ENCODE assay signal across 24 mouse cellular contexts in genomic region chr9:61173548-61173947, GRCm38 (mm10).
DNase-seq lines count a peak whose midpoint lies in the region; ATAC-seq and TF ChIP-seq lines count a peak whose summit lies in the region.
"Had no signal": no experiment of that assay in that cellular context is flagged by ENCODE, and none has a peak within 500 bp of the region (broad histone marks: within the 10 kb centered on the region; RNA-seq: fewer than 3 reads in every experiment).

No protein-coding gene starts in this region.

- TF ChIP-seq EP300 in lung, postnatal 0 days (IDR thresholded peaks at IDR 0.05) = no peak

- H3K4me1 ChIP-seq in hindbrain, embryonic 12.5 days = peaks cover 6% of the 10 kb centered on the region
- no peaks in the 10 kb centered on the region for H3K4me1 ChIP-seq in hindbrain, embryonic 11.5 days (replicated peaks; ENCODE audit: control insufficient read depth, insufficient read depth, low read length)
- H3K4me1 ChIP-seq in lung, postnatal 0 days (ENCODE audit: insufficient read depth, low read depth, low read length) = no peaks in the 10 kb centered on the region
- H3K4me1 ChIP-seq in midbrain, embryonic 11.5 days (ENCODE audit: control insufficient read depth, insufficient read depth, low read length) = no peaks in the 10 kb centered on the region
- 0 out of 2 replicates have a peak, but pooled peaks cover 2% of the 10 kb centered on the region for H3K4me1 ChIP-seq in midbrain, embryonic 16.5 days (ENCODE audit: control insufficient read depth, insufficient read depth, low read length)
- H3K4me1 ChIP-seq: embryonic facial prominence, embryonic 12.5 days; forebrain, embryonic 15.5 days had no signal

- H3K27me3 ChIP-seq in hindbrain, embryonic 12.5 days = peaks cover 8% of the 10 kb centered on the region; the same call in 1 of the 2 replicates
- no peaks in the 10 kb centered on the region for H3K27me3 ChIP-seq in hindbrain, embryonic 11.5 days (ENCODE audit: control insufficient read depth, insufficient read depth, low read length)
- H3K27me3 ChIP-seq in lung, postnatal 0 days (replicated peaks; ENCODE audit: insufficient read depth, low read length) = 0 out of 2 replicates have a peak, but pooled peaks cover 3% of the 10 kb centered on the region
- no peaks in the 10 kb centered on the region for H3K27me3 ChIP-seq in midbrain, embryonic 11.5 days (ENCODE audit: control insufficient read depth, insufficient read depth, low read length)
- no peaks in the 10 kb centered on the region; the same call in 1 of the 2 replicates for H3K27me3 ChIP-seq in midbrain, embryonic 16.5 days (ENCODE audit: control insufficient read depth, insufficient read depth, low read depth, low read length)
- H3K27me3 ChIP-seq: CH12.LX; forebrain, embryonic 15.5 days had no signal

- no peak overlapping the region for H3K9ac ChIP-seq in hindbrain, embryonic 12.5 days
- no peak overlapping the region for H3K9ac ChIP-seq in hindbrain, embryonic 11.5 days (ENCODE audit: low read depth, low read length)
- no peak overlapping the region for H3K9ac ChIP-seq in lung, postnatal 0 days (replicated peaks; ENCODE audit: low read depth)
- H3K9ac ChIP-seq in midbrain, embryonic 11.5 days (ENCODE audit: low read length) = no peak overlapping the region
- no peak overlapping the region for H3K9ac ChIP-seq in midbrain, embryonic 16.5 days (ENCODE audit: low read depth, low read length)
- H3K9ac ChIP-seq: embryonic facial prominence, embryonic 12.5 days; forebrain, embryonic 13.5 days; forebrain, embryonic 15.5 days had no signal

- DNase-seq in hindbrain, embryonic 11.5 days (ENCODE audit: low spot score) = no peak
- peak; percentile 13 for DNase-seq in lung, postnatal 0 days (ENCODE audit: low spot score)
- no peak for DNase-seq in lung, postnatal 10 days
- peak; percentile 77 for DNase-seq in midbrain, embryonic 11.5 days (ENCODE audit: low spot score, missing footprints)
- DNase-seq: adrenal gland, adult 8-10 months; adrenal gland, postnatal 14 days; adrenal gland, postnatal 36 days; B cell, adult 2 months; cerebellum, adult 11-12 months; cerebellum, adult 2 months; cerebellum, adult 9-10 months; cerebellum, postnatal 10 days; cerebellum, postnatal 25 days had no signal

- no peak overlapping the region for H3K4me3 ChIP-seq in hindbrain, embryonic 12.5 days
- H3K4me3 ChIP-seq in hindbrain, embryonic 11.5 days (ENCODE audit: low read depth, low read length) = no peak overlapping the region
- no peak overlapping the region for H3K4me3 ChIP-seq in lung, postnatal 0 days (ENCODE audit: low read depth, low read length)
- H3K4me3 ChIP-seq in midbrain, embryonic 11.5 days (ENCODE audit: low read depth, low read length) = no peak overlapping the region
- H3K4me3 ChIP-seq in midbrain, embryonic 16.5 days (ENCODE audit: low read depth, low read length) = no peak overlapping the region
- H3K4me3 ChIP-seq: embryonic facial prominence, embryonic 10.5 days; embryonic facial prominence, embryonic 12.5 days; forebrain, embryonic 13.5 days; forebrain, embryonic 15.5 days had no signal

- H3K9me3 ChIP-seq in hindbrain, embryonic 12.5 days (replicated peaks) = no peaks in the 10 kb centered on the region
- H3K9me3 ChIP-seq in hindbrain, embryonic 11.5 days (ENCODE audit: control insufficient read depth, low read length) = no peaks in the 10 kb centered on the region
- no peaks in the 10 kb centered on the region for H3K9me3 ChIP-seq in lung, postnatal 0 days (ENCODE audit: low read length)
- no peaks in the 10 kb centered on the region for H3K9me3 ChIP-seq in midbrain, embryonic 11.5 days (ENCODE audit: control insufficient read depth, low read length)
- no peaks in the 10 kb centered on the region for H3K9me3 ChIP-seq in midbrain, embryonic 16.5 days (replicated peaks; ENCODE audit: control insufficient read depth, low read length, poor library complexity, severe bottlenecking)
- H3K9me3 ChIP-seq: embryonic facial prominence, embryonic 10.5 days; embryonic facial prominence, embryonic 12.5 days; forebrain, embryonic 13.5 days; forebrain, embryonic 15.5 days; G1E had no signal

- no peak for ATAC-seq in hindbrain, embryonic 12.5 days (ENCODE audit: low FRiP score)
- no peak for ATAC-seq in hindbrain, embryonic 11.5 days (ENCODE audit: low FRiP score)
- ATAC-seq in lung, postnatal 0 days = peak; percentile 57; the same call in 1 of the 2 replicates
- ATAC-seq in midbrain, embryonic 11.5 days (ENCODE audit: low FRiP score) = no peak
- ATAC-seq in midbrain, embryonic 16.5 days = no peak
- ATAC-seq: activated CD4-positive, CD25-positive, alpha-beta regulatory T cell, adult 4 months; CD4-positive, CD25-positive, alpha-beta regulatory T cell, adult 4 months; forebrain, embryonic 13.5 days; forebrain, embryonic 15.5 days; Patski had no signal

- H3K36me3 ChIP-seq in hindbrain, embryonic 12.5 days = no peaks in the 10 kb centered on the region
- H3K36me3 ChIP-seq in hindbrain, embryonic 11.5 days (ENCODE audit: control insufficient read depth, insufficient read depth, low read length) = no peaks in the 10 kb centered on the region
- no peaks in the 10 kb centered on the region for H3K36me3 ChIP-seq in lung, postnatal 0 days (ENCODE audit: insufficient read depth, low read length)
- H3K36me3 ChIP-seq in midbrain, embryonic 11.5 days (ENCODE audit: control insufficient read depth, insufficient read depth, low read length) = no peaks in the 10 kb centered on the region
- no peaks in the 10 kb centered on the region for H3K36me3 ChIP-seq in midbrain, embryonic 16.5 days (ENCODE audit: control insufficient read depth, insufficient read depth, low read length)
- H3K36me3 ChIP-seq: embryonic facial prominence, embryonic 10.5 days; embryonic facial prominence, embryonic 12.5 days; forebrain, embryonic 15.5 days; G1E had no signal

- TF ChIP-seq CTCF in lung, postnatal 0 days (IDR thresholded peaks at IDR 0.05) = no peak

- H3K27ac ChIP-seq in hindbrain, embryonic 12.5 days = 0 out of 2 replicates have a peak overlapping the region, but pooled peaks have one; percentile 40
- no peak overlapping the region for H3K27ac ChIP-seq in hindbrain, embryonic 11.5 days (ENCODE audit: low read depth, low read length)
- no peak overlapping the region for H3K27ac ChIP-seq in lung, postnatal 0 days (ENCODE audit: low read length)
- no peak overlapping the region for H3K27ac ChIP-seq in midbrain, embryonic 11.5 days (ENCODE audit: low read depth, low read length)
- H3K27ac ChIP-seq in midbrain, embryonic 16.5 days (ENCODE audit: low read length) = no peak overlapping the region
- H3K27ac ChIP-seq: embryonic facial prominence, embryonic 10.5 days; embryonic facial prominence, embryonic 12.5 days; forebrain, embryonic 13.5 days; forebrain, embryonic 15.5 days had no signal

- H3K4me2 ChIP-seq in hindbrain, embryonic 12.5 days (replicated peaks) = no peak overlapping the region
- H3K4me2 ChIP-seq in hindbrain, embryonic 11.5 days (replicated peaks; ENCODE audit: low read depth, low read length) = no peak overlapping the region
- H3K4me2 ChIP-seq in lung, postnatal 0 days (replicated peaks; ENCODE audit: low read depth, low read length) = no peak overlapping the region
- no peak overlapping the region for H3K4me2 ChIP-seq in midbrain, embryonic 11.5 days
- no peak overlapping the region for H3K4me2 ChIP-seq in midbrain, embryonic 16.5 days (ENCODE audit: low read length)
- H3K4me2 ChIP-seq: embryonic facial prominence, embryonic 12.5 days; forebrain, embryonic 13.5 days; forebrain, embryonic 15.5 days had no signal

Comparison
In these comparisons a context has a peak if more than half of its experiments do, and no peak if none do; other contexts are left out.
1. DNase-seq: peak in lung, postnatal 0 days (single experiment) and midbrain, embryonic 11.5 days (single experiment); none in hindbrain, embryonic 11.5 days (single experiment) and lung, postnatal 10 days (single experiment).